Mouse (Mus musculus): ENCODE measurements around the gene Crispld2. TPM values are rescaled to one million over a fixed set of nuclear protein-coding genes. Genes with fewer than 3 reads are reported as not detected.

Crispld2 gene
- 11.9 and 12.0 TPM in 2 replicates for polyA plus RNA-seq (2012; rRNA removed)

GRCm38 (mm10) chr8:119992249-119992648 lies at the start of gene Crispld2:
Crispld2 (plus strand) TSS chr8:119992438.

DNA sequence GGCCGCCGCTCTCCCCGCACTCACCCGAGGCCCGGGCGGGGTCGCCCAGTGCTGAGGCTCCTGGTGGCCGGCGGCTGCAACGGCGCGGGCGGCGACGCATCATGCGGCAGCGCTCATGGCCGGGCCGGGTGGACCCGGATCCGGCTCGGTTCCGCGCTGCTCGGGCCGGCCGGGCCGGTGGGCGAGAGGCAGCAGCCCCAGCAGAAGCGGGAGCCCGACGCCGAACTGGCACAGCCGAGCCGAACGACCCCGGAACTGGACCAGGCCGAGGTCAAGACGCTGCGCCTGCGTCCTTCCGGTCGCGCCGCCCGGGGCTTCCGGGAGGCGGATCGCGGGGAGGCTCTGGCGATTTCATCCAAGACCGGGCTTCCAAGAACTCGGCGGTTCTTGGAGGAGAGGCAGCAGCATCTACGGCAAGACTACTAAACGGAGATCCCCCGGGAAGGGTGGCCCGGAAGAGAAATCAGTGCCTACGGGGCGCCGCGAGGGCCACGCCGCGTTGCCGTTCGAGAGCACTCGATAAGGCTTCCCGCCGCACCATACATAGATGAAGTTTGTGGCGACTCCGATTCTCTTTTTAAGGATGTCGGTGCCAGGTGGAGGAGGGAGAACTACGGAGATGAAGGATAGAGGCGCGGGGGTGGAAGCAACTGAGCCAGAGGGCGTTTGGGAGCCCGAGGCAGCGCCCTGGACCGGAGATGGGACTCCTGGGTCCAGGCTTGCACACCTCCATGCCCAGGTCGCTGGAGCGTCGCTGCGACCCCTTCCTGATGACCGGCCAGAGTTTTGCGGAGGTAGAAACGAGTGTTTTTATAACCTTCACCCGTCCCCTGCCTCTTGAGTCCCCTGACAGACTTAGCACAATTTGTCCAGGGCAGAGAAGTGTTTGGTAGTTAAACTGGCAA lies 109.1 kb downstream of the Crispld2 start, which contains the start of gene Zdhhc7:
Gene Zdhhc7, minus strand, starts transcription at position 415 of the 905 bp plus-strand sequence.

Other genes starting within 250 kb of the Crispld2 start
- gene Tldc1, start 214.0 kb upstream of the Crispld2 start, polyA plus RNA-seq (2012; rRNA removed), result 4.3 and 4.9 TPM in 2 replicates
- gene Cotl1, start 151.9 kb upstream of the Crispld2 start, polyA plus RNA-seq (2012; rRNA removed), result 767 and 954 TPM in 2 replicates
- 8.5 and 23.6 TPM in 2 replicates for gene Klhl36, start 130.2 kb upstream of the Crispld2 start, polyA plus RNA-seq (2012; rRNA removed)
- 40.7 and 42.9 TPM in 2 replicates for gene Usp10, start 82.1 kb upstream of the Crispld2 start, polyA plus RNA-seq (2012; rRNA removed)
- 29.8 and 40.6 TPM in 2 replicates for gene Gm20388, start 81.6 kb upstream of the Crispld2 start, polyA plus RNA-seq (2012; rRNA removed)
- 35.3 and 49.8 TPM in 2 replicates for gene Zdhhc7, start 109.0 kb downstream of the Crispld2 start, polyA plus RNA-seq (2012; rRNA removed)
- gene 6430548M08Rik, start 121.7 kb downstream of the Crispld2 start, polyA plus RNA-seq (2012; rRNA removed), result 18.2 and 32.7 TPM in 2 replicates
- gene Fam92b, start 185.0 kb downstream of the Crispld2 start, polyA plus RNA-seq (2012; rRNA removed), result 0.60 TPM in 1 of 2 replicates, not detected in the other
- 20.8 and 23.5 TPM in 2 replicates for gene Gse1, start 236.0 kb downstream of the Crispld2 start, polyA plus RNA-seq (2012; rRNA removed)